Mouse (Mus musculus) midbrain, embryonic 15.5 days (tissue): ENCODE measurements at regions not wholly inside any gene's neighbourhood (a gene's known extent, or its start where the extent isn't known, plus 50 kb on each side); places are given as distances from the start of the nearest gene placed in this dataset.

Source experiments
- ATAC-seq: fragments of 200-750 bp; cut with Nextera tagmentation; replicated peaks from 2 replicates; pipeline ENCODE4 v1.8.0; 2017; ENCODE audit warnings: moderate TSS enrichment
- H3K27ac ChIP-seq: fragments of 300-500 bp; sonication (generic); 2 replicates; pipeline ENCODE4 v1.5.1; 2015; ENCODE audit warnings: mild to moderate bottlenecking, inconsistent platforms
- H3K27me3 ChIP-seq: fragments of 300-500 bp; sonication (generic); replicated peaks from 2 replicates; pipeline ENCODE4 v1.6.1; 2015; ENCODE audit warnings: inconsistent platforms
- H3K36me3 ChIP-seq: fragments of 300-500 bp; sonication (generic); replicated peaks from 2 replicates; pipeline ENCODE4 v1.6.1; 2015; ENCODE audit warnings: inconsistent platforms
- H3K4me1 ChIP-seq: fragments of 300-500 bp; sonication (generic); 2 replicates; pipeline ENCODE4 v1.6.1; 2015; ENCODE audit warnings: inconsistent platforms
- H3K4me2 ChIP-seq: fragments of 300-500 bp; sonication (generic); 2 replicates; pipeline ENCODE4 v1.6.1; 2015; ENCODE audit warnings: inconsistent platforms, mild to moderate bottlenecking, moderate library complexity
- H3K4me3 ChIP-seq: fragments of 300-500 bp; sonication (generic); 2 replicates; pipeline ENCODE4 v1.5.1; 2015; ENCODE audit warnings: mild to moderate bottlenecking, inconsistent platforms
- H3K9ac ChIP-seq: fragments of 300-500 bp; sonication (generic); 2 replicates; pipeline ENCODE4 v1.6.1; 2015; ENCODE audit warnings: mild to moderate bottlenecking, inconsistent platforms
- H3K9me3 ChIP-seq: fragments of 300-500 bp; sonication (generic); 2 replicates; pipeline ENCODE4 v1.6.1; 2016; ENCODE audit warnings: inconsistent platforms
- WGBS: fragments of 180-500 bp; shearing (Covaris S2); methylation state at CpG from one replicate; pipeline ENCODE4 v1.1.7; 2015; ENCODE audit warnings: mixed read lengths; 5-methylcytosine and 5-hydroxymethylcytosine counted together

DNA sequence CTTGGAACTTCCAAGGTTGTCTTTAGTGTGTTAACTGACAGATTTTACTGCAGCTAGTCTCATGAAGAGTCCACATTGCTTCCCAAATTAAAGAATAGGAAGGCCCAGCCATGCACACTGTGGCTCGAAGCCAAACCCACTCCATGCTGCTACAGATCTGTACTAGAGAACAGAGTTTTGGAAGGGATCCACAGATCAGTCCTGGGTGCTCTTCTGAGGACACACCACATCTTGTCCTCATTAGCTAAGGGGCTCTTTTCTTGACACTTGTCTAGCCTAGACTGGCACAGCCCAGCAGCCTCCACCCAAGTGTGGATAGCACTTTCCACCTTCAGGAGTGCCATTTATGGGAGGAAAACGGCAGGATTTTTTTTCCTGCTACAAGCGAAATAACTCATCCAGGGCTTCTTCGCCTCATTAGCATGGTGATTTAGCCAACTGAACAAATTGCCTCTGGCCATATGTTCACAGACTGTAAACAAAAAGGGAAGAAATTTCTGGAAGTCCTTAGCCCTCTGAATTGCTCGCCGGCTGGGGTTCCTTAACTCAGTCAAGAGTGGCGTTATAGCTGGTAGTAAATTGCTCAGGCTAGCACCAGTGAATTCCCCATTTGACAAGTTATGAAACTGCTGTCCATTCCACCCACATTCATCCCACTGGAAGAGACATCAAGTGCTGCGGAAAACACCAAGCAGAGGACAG, 690.4 kb downstream of the Defb40 start:
- Histone ChIP-seq H3K4me1 (no peaks in the 10 kb centered on the region), H3K4me2 (no peak overlapping the region), H3K9ac (no peak overlapping the region), H3K36me3 (no peaks in the 10 kb centered on the region), H3K9me3 (no peaks in the 10 kb centered on the region), H3K27ac (no peak overlapping the region), H3K4me3 (no peak overlapping the region), H3K27me3 (no peaks in the 10 kb centered on the region)
- WGBS, result 83% methylated on average over 8 of the region's 8 CpGs
- ATAC-seq, result no peak

DNA sequence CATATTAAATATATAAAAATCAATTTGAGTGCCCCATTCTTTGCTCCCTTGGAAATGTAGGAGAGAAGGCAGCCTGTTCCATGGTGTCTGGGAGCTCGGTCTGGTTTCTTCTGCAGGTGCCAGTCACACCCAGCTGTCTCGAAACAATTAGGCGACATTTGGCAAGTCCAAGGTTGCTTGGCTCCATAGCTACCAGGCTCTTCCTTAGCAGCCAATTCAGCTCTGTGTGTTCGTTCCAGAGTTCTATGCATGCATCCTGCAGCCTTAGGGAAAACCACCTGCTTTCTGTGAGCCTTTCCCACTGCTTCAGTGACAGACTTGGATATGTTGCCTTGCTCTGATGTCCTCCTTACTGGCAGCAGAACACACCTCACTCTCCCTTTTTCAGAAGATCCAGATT, 698.1 kb downstream of the Defb40 start:
- no peak overlapping the region for H3K4me3 ChIP-seq
- no peak for ATAC-seq
- no peaks in the 10 kb centered on the region for H3K9me3 ChIP-seq
- H3K27me3 ChIP-seq, result no peaks in the 10 kb centered on the region
- H3K4me1 ChIP-seq, result no peaks in the 10 kb centered on the region
- H3K9ac ChIP-seq, result no peak overlapping the region
- no peak overlapping the region for H3K27ac ChIP-seq
- H3K4me2 ChIP-seq, result no peak overlapping the region
- no peaks in the 10 kb centered on the region for H3K36me3 ChIP-seq
- 83% methylated on average over 4 of the region's 4 CpGs for WGBS

DNA sequence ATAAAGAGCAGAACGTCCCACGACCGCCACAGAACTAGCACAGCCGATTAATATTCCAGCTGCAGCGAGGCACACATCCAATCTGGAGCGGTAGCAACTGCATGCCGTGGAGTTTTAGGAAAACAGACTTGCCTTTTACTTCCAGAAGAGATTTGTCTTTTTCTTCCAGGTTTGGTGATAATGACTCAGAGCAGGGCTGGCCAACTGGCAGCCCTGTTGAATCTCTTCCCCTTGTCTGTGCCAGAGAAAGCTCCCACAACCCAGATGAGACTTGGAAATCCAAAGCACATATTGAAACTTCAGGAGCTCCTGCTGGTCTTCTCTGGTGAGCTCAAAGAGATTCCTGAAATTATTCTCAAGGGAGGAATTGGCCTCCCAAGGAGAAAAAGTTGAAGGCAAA, 709.8 kb downstream of the Defb40 start:
- Histone ChIP-seq H3K4me2 (no peak overlapping the region), H3K9me3 (no peaks in the 10 kb centered on the region), H3K27ac (no peak overlapping the region), H3K4me3 (no peak overlapping the region), H3K36me3 (no peaks in the 10 kb centered on the region), H3K27me3 (no peaks in the 10 kb centered on the region), H3K9ac (no peak overlapping the region), H3K4me1 (no peaks in the 10 kb centered on the region)
- ATAC-seq, result no peak
- 80% methylated on average over 7 of the region's 7 CpGs for WGBS

DNA sequence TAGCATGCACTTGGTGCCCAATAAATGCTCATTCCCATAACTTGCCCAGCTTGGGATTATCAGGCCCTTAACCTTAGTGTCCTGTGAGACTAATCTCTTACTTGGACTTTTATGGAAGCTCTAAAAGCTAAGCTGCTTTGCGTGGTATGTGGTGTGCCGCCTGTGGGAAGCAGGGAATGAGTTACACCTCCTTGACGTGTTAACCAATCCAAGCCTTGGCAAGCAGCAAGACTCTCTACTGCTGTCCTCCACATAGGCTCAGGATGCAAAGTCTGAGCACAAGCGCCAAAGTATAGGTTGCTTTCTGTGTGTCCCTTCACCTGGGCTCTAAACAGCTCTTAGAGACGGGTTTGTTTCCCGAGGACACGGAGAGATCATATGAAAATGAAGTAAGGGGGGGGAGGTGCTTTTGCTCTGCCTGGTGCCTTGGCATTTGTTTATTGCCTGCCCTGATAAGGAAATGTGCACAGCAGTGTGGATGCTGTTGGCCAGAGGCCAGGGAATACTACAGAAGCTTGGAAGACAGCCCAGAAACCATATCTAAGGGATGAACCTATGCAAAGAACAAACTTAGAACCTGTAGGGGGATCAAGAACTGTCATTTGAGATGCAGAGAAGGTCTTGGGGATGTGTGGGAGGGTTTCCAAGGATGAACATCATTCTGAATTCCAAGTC, 719.6 kb downstream of the Defb40 start:
- H3K4me2 ChIP-seq, result no peak overlapping the region
- H3K9ac ChIP-seq, result no peak overlapping the region
- no peak overlapping the region for H3K4me3 ChIP-seq
- no peaks in the 10 kb centered on the region for H3K4me1 ChIP-seq
- WGBS, result 77% methylated on average over 7 of the region's 7 CpGs
- no peaks in the 10 kb centered on the region for H3K27me3 ChIP-seq
- ATAC-seq, result no peak
- no peaks in the 10 kb centered on the region for H3K36me3 ChIP-seq
- H3K27ac ChIP-seq, result no peak overlapping the region
- H3K9me3 ChIP-seq, result no peaks in the 10 kb centered on the region

DNA sequence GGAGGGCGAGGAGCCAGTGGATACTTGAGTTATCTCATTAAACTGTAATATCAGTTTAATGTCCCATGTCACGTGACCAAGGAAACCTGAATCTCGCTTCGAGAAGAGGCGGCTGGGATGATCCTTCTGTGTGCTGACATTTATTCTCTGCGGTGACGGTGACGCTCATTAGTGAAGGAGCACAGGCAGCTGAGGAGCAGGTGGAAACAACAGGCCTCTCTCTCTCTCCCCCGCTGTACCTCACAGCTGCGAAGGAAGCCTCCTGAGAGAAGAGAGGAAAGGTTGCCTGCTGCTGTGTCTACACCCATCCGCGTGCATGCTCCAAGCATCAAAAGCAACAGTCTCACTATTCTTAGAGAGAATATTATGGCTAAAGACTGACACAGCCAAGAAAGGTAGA, 731.8 kb downstream of the Defb40 start:
- Histone ChIP-seq H3K9ac (no peak overlapping the region), H3K4me1 (no peaks in the 10 kb centered on the region), H3K27ac (no peak overlapping the region), H3K4me3 (no peak overlapping the region), H3K27me3 (no peaks in the 10 kb centered on the region), H3K4me2 (no peak overlapping the region), H3K9me3 (no peaks in the 10 kb centered on the region), H3K36me3 (no peaks in the 10 kb centered on the region)
- WGBS, result 67% methylated on average over 12 of the region's 12 CpGs
- ATAC-seq, result peak; percentile 67; the same call in 1 of the 2 replicates

DNA sequence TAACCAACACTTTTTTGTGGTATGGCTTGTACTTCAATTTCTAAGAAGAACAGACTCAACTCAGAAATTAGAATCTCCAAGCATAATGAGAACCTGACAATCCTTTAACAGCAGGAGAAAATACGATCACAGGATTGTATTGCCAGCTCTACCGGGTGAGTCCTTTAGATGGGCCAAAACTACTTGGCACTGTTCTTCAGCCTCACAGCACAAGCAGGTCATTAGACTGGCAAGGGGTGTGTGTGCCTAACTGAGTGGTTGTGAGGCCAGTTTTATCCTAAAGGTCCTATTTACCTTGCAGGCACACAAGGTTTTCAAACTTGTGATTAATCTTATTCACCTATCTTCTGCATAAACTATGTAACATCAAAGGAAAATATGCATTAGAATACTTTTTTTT, 760.5 kb downstream of the Defb40 start:
- no peak overlapping the region for H3K4me2 ChIP-seq
- ATAC-seq, result no peak
- H3K36me3 ChIP-seq, result no peaks in the 10 kb centered on the region
- no peak overlapping the region for H3K27ac ChIP-seq
- H3K9ac ChIP-seq, result no peak overlapping the region
- no peaks in the 10 kb centered on the region for H3K27me3 ChIP-seq
- WGBS, result 80% methylated on average over 2 of the region's 2 CpGs
- no peaks in the 10 kb centered on the region for H3K4me1 ChIP-seq
- H3K9me3 ChIP-seq, result no peaks in the 10 kb centered on the region
- no peak overlapping the region for H3K4me3 ChIP-seq

DNA sequence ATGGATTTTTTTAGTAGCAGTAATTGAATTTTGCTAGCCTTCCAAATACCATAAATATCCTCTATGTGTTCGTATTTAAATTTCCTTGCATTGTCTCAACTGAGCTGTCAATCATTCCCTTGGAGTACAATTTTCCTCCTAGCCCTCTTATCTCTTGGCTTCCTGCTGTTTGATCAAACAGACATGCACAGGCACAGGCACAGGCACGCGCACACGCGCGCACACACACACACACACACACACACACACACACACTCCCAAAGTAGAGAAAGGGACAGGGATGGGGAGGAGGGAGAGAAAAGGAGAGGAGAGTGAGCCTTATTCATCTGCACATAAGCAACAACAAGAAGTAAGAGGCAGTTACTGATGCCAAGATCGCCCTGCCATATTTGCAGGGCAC, 760.9 kb downstream of the Defb40 start:
- H3K9me3 ChIP-seq, result no peaks in the 10 kb centered on the region
- no peak overlapping the region for H3K27ac ChIP-seq
- no peaks in the 10 kb centered on the region for H3K36me3 ChIP-seq
- no peaks in the 10 kb centered on the region for H3K4me1 ChIP-seq
- H3K4me2 ChIP-seq, result no peak overlapping the region
- peak; percentile 69; the same call in 1 of the 2 replicates for ATAC-seq
- no peak overlapping the region for H3K4me3 ChIP-seq
- 74% methylated on average over 7 of the region's 7 CpGs for WGBS
- no peak overlapping the region for H3K9ac ChIP-seq
- no peaks in the 10 kb centered on the region for H3K27me3 ChIP-seq

DNA sequence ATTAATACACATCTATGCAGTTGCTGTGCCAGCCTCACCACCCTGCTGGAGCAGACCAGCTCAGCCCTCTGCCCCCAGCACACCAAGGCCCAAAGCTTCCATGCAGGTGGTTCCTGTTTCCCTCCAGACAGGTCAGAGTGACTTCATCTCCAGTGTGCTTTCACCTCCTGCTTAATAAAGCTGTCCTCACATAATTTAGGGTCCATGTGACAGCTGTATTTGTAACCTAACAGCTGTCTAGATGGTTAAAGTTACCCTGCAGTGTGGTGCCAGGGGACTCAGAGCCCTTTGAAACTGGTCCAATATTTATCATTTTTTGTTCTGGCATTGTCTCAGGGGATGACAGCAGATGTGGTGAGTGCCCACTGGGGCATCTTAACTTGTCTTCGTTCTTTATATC, 761.5 kb downstream of the Defb40 start:
- Histone ChIP-seq H3K4me3 (no peak overlapping the region), H3K27ac (no peak overlapping the region), H3K9me3 (no peaks in the 10 kb centered on the region), H3K4me1 (no peaks in the 10 kb centered on the region), H3K9ac (no peak overlapping the region), H3K27me3 (no peaks in the 10 kb centered on the region), H3K36me3 (no peaks in the 10 kb centered on the region), H3K4me2 (no peak overlapping the region)
- peak; percentile 54; the same call in 1 of the 2 replicates for ATAC-seq
- 61% methylated on average over 1 of the region's 1 CpGs for WGBS

DNA sequence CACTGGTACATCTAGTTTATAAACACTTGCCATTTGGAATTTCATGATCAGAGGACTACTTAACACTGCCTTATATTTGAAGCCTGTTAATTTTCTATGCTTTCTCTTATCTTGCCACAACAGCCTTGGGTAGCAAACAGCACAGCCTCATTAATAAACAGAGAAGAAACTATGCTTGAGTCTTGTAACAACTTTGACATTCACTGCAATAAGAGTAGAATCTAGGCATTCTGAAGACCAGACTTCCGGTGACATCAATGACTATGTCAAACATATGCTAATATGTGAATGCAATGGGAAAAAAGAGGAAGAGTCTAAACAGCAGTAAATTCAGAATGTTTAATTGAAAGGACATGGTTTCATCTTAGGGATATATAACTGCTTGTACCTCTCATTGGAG, 768.0 kb downstream of the Defb40 start:
- H3K4me2 ChIP-seq, result no peak overlapping the region
- H3K9ac ChIP-seq, result no peak overlapping the region
- H3K4me3 ChIP-seq, result no peak overlapping the region
- no peak for ATAC-seq
- H3K27me3 ChIP-seq, result no peaks in the 10 kb centered on the region
- no peaks in the 10 kb centered on the region for H3K4me1 ChIP-seq
- H3K36me3 ChIP-seq, result no peaks in the 10 kb centered on the region
- no peaks in the 10 kb centered on the region for H3K9me3 ChIP-seq
- no peak overlapping the region for H3K27ac ChIP-seq
- WGBS, result 87% methylated on average over 1 of the region's 1 CpGs

DNA sequence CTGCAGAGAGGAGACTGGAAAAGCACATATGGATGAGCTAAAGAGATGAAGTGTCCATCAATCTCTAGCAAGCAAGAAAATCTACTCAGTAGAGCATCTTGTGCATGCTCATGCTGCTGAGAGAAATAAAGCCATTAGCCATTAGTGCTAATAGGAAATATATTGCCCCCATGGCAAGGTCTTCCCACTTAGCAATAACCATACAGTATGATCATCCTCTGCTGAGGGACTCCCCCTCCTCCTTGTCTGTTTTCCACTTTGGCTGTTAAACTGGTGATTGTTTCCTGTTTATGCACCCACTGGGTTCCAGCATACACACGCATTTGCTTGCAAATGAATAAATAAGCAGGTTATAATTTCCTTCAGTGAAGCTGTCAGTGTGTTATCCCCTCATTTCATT, 769.4 kb downstream of the Defb40 start:
- no peak overlapping the region for H3K4me3 ChIP-seq
- H3K4me1 ChIP-seq, result no peaks in the 10 kb centered on the region
- no peaks in the 10 kb centered on the region for H3K36me3 ChIP-seq
- no peak overlapping the region for H3K9ac ChIP-seq
- WGBS, result 74% methylated on average over 1 of the region's 1 CpGs
- no peaks in the 10 kb centered on the region for H3K27me3 ChIP-seq
- no peak for ATAC-seq
- no peak overlapping the region for H3K4me2 ChIP-seq
- H3K9me3 ChIP-seq, result no peaks in the 10 kb centered on the region
- H3K27ac ChIP-seq, result no peak overlapping the region

DNA sequence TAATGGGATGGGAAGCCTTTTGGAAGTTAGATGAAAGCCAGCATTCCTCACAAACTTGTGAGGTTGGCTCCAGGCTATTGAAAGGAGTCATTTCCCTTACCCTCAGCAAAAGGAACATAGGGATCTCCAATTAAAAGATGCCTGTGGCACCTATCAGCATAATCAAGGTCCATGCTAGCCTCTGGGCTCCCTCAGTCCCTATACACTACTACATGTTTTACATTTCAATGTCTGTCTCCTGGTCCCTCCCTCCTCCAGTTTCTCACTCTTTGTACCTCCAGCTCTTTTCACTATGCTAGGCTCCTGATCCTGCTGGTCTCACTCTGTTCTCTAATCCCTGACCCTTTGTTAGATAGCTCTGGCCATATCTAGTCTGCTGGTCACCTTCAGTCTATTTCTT, 790.6 kb downstream of the Defb40 start:
- Histone ChIP-seq H3K27me3 (no peaks in the 10 kb centered on the region), H3K27ac (no peak overlapping the region), H3K9ac (no peak overlapping the region), H3K9me3 (no peaks in the 10 kb centered on the region), H3K4me2 (no peak overlapping the region), H3K36me3 (no peaks in the 10 kb centered on the region), H3K4me1 (no peaks in the 10 kb centered on the region), H3K4me3 (no peak overlapping the region)
- no peak for ATAC-seq

DNA sequence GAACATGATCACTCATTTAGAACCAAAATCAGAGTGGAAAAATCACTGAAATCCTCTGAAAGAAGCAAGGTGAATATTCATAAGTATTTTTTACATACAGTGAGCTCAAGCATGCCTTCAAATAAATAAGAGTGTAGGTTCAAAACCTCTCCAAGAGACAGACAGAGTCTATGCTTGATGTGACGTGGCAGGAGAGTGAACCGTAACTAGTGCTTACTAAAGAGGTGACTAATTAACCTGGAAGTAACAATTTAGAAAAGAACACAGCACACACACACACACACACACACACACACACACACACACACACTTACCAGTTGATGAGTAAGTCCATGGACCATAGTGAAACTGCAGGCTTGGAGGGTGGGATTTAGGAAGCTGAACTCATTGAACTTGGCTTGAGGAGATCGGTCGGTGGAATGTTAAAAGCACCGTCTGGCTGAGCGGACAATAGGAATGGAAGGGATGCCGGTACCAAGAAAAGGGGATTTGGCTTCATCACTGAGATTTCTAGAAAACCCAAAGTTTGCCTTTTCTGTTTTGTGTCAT, 802.4 kb downstream of the Defb40 start:
- no peaks in the 10 kb centered on the region for H3K4me1 ChIP-seq
- H3K27me3 ChIP-seq, result no peaks in the 10 kb centered on the region
- no peaks in the 10 kb centered on the region for H3K36me3 ChIP-seq
- 84% methylated on average over 7 of the region's 7 CpGs for WGBS
- ATAC-seq, result no peak
- H3K4me2 ChIP-seq, result no peak overlapping the region
- no peak overlapping the region for H3K4me3 ChIP-seq
- H3K27ac ChIP-seq, result no peak overlapping the region
- H3K9ac ChIP-seq, result no peak overlapping the region
- H3K9me3 ChIP-seq, result no peaks in the 10 kb centered on the region

DNA sequence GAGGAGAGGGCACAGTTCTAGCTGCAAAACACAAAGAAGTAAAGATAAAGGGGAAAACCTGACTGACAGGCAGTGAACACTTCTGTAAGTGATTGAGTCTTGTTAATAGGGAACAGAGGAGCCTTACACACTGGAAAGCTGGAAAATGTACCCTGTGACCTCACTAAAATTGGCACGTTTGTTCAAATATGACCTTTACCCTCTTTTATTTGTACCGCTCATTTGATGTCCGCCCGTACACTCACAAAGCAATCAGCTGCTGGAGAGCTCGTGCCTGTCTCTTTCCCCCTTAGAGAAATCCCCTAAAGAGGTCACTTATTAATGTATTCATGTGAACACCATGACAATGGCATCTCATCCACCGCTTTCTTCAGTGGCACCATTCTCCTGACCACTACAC, 819.4 kb downstream of the Defb40 start:
- Histone ChIP-seq H3K4me2 (no peak overlapping the region), H3K9me3 (no peaks in the 10 kb centered on the region), H3K36me3 (no peaks in the 10 kb centered on the region), H3K9ac (no peak overlapping the region), H3K27me3 (no peaks in the 10 kb centered on the region), H3K4me3 (no peak overlapping the region), H3K27ac (no peak overlapping the region), H3K4me1 (no peaks in the 10 kb centered on the region)
- ATAC-seq, result peak; percentile 52; the same call in 1 of the 2 replicates
- WGBS, result 38% methylated on average over 6 of the region's 6 CpGs
